In the genomic region with DNA sequence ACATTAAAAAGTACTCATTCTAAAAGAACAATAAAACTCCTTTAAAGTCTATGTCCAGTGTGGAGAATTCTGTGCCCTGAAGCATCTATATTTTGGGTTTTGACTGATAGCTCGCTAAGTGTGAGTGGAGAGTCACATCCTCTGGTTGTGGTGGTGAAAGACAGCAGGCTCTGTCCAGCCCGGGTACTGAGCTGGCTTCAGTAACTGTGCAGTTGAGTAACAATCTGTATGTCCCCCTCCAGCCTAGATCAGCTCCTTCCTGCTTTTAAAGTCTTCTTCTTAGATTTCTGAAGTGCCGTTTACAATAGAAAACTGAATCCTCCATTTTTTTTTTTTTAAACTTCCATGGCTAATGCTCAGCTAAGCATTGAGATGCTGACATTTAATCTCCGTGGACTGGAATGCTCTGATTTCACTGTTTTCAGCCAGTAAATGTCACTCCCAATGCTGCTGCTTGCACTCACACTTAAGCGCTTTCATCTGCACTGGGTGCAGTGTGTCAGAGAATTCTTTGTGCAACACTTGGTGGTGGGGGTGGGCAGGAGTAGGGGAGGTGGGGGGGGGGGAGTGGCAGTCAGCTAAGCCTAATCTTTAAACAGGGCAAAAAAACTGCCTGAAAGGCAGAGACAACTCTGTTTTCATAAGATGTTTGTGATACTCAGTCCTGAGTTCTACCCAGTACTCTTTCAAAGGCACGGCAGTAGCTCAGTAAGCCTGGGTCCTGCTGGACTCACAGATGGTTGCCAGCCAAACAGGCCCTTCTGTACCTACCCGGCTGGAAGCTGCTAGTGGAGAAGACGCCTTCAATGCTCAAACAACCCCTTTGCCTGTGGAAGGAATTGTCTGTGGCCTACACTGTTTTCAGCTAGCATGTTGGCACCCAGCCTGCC, we compare ENCODE assay signal across 9 mouse cellular contexts. TPM values are rescaled to one million over a fixed set of nuclear protein-coding genes. Genes with fewer than 3 reads are reported as not detected.
DNase-seq lines count a peak whose midpoint lies in the region; ATAC-seq lines count a peak whose summit lies in the region.
"Had no signal": no experiment of that assay in that cellular context is flagged by ENCODE, and none has a peak within 500 bp of the region (broad histone marks: within the 10 kb centered on the region; RNA-seq: fewer than 3 reads in every experiment).

No protein-coding gene starts in this region.

- intact Hi-C loops in heart, postnatal 10 days (cut with DNase I): no loop called here

- ATAC-seq in granulocyte monocyte progenitor cell, adult 5-6 weeks (replicated peaks; ENCODE audit: poor library complexity, severe bottlenecking): peak; percentile 80
- ATAC-seq in megakaryocyte progenitor cell, adult 5-6 weeks (replicated peaks; ENCODE audit: poor library complexity): peak; percentile 74

- DNase-seq in heart, adult 11 months: peak; percentile 57
- DNase-seq in heart, adult 18-20 months: no peak
- peak; percentile 70 for DNase-seq in NIH3T3 (ENCODE audit: low read depth)
- DNase-seq in right cerebral cortex, adult 2 months (ENCODE audit: low spot score in 2 of 2): no peak
- DNase-seq in kidney, adult 9 months: no peak
- no peak for DNase-seq in heart, postnatal 10 days
- DNase-seq: cerebellum, adult 11 months had no signal

RNA-seq across cellular contexts. Expression of a gene that starts 52.7 kb away (rescaled TPM):
- 10 to 100 TPM; 12.4 to 13.5 TPM for total RNA-seq in heart, adult 18-20 months (2021)
- 20.4 and 28.5 TPM in 2 replicates for total RNA-seq in granulocyte monocyte progenitor cell, adult 5-6 weeks (2014; fragmentation: Nextera tagmentation)
- 8.4 and 13.0 TPM in 2 replicates for total RNA-seq in granulocyte monocyte progenitor cell, adult 5-6 weeks (2017)
- total RNA-seq in megakaryocyte progenitor cell, adult 5-6 weeks (2015): 16.0 and 24.2 TPM in 2 replicates
- 12.2 and 16.5 TPM in 2 replicates for total RNA-seq in megakaryocyte progenitor cell, adult 5-6 weeks (2017)
- 10 to 100 TPM; 16.6 to 17.0 TPM for total RNA-seq in heart, postnatal 10 days (2021)

Comparison
In these comparisons a context has a peak if more than half of its experiments do, and no peak if none do; other contexts are left out.
1. DNase-seq: peak in heart, adult 11 months (single experiment) and NIH3T3 (single experiment); none in heart, adult 18-20 months (0 of 2), right cerebral cortex, adult 2 months (0 of 2), kidney, adult 9 months (single experiment) and heart, postnatal 10 days (0 of 2).